Mouse (Mus musculus): Measurements from ENCODE around the gene Uqcrc2.

DNA sequence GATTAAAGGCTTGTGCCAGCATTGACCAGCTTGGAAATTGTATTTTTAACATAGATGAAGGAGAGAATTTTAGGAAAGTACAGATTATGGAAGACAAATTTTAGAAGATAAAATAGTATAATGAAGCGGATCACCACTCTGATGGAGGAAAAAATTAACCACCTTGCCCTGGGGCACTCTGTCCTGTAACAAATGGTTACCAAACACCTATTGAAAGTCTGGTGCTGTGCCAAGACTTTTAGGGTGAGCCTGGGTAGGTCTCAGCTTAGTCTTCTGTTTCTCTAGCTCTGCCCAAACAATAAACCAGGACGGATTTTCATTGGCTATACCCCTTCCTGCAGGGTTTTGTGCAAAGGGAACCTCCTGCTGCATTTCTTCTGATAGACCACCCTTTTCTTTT, 36.3 kb downstream of the Uqcrc2 start:
- TF ChIP-seq CTCF (IDR thresholded peaks at IDR 0.05; ENCODE audit: low read depth) (no peak), EP300 (IDR thresholded peaks at IDR 0.05; ENCODE audit: low read depth) (no peak)
